Mouse (Mus musculus) ES-E14 (cell line): ENCODE data around the gene Trpm7. TPM values are rescaled to one million over a fixed set of nuclear protein-coding genes. Genes with fewer than 3 reads are reported as not detected.
A peak's percentile ranks its signal among the peaks of the same experiment; 100 is the strongest.

Experiments used
- DNase-seq: peaks from one replicate; pipeline ENCODE4 v3.0.0-alpha.2; 2013; ENCODE audit warnings: low read depth, low spot score
- H3K27ac ChIP-seq: 2 replicates; pipeline ENCODE4 v1.5.1; 2012; ENCODE audit warnings: low read depth, mild to moderate bottlenecking, low read length, moderate library complexity, mixed read lengths; ENCODE audit not compliant: poor library complexity, insufficient read depth, severe bottlenecking
- H3K36me3 ChIP-seq: 2 replicates; pipeline ENCODE4 v1.6.1; 2012; ENCODE audit warnings: mild to moderate bottlenecking, low read length, moderate library complexity, mixed read lengths; ENCODE audit not compliant: control insufficient read depth, poor library complexity, insufficient read depth, severe bottlenecking
- H3K4me1 ChIP-seq, 2 experiments: fragments of 150-350 bp in 1 of 2; sonication (generic) in 1 of 2; 2 replicates each; pipeline ENCODE4 v1.6.1; 2012; ENCODE audit warnings: low read length in 2 of 2, mild to moderate bottlenecking in 1 of 2, mixed read lengths in 1 of 2; ENCODE audit not compliant: control insufficient read depth in 2 of 2, insufficient read depth in 2 of 2, poor library complexity in 1 of 2
- H3K4me3 ChIP-seq, 2 experiments: fragments of 150-350 bp in 1 of 2; sonication (generic) in 1 of 2; 2 replicates each; pipeline ENCODE4 v1.5.1; 2012; ENCODE audit warnings: low read length in 2 of 2, low read depth in 1 of 2, mild to moderate bottlenecking in 1 of 2, mixed read lengths in 1 of 2; ENCODE audit not compliant: insufficient read depth in 1 of 2, poor library complexity in 1 of 2, severe bottlenecking in 1 of 2
- H3K9ac ChIP-seq: 2 replicates; pipeline ENCODE4 v1.6.1; 2012; ENCODE audit warnings: low read depth, mild to moderate bottlenecking, low read length, mixed read lengths; ENCODE audit not compliant: poor library complexity, insufficient read depth, severe bottlenecking
- H3K9me3 ChIP-seq: fragments of 150-350 bp; sonication (generic); 2 replicates; pipeline ENCODE4 v1.6.1; 2012; ENCODE audit warnings: low read depth, mild to moderate bottlenecking, low read length; ENCODE audit not compliant: control insufficient read depth, insufficient read depth
- CHD2 ChIP-seq: IDR thresholded peaks from 2 replicates; pipeline ENCODE4 v1.6.1; 2014; ENCODE audit warnings: mild to moderate bottlenecking, low read depth, low read length, inconsistent platforms
- HCFC1 ChIP-seq: IDR thresholded peaks from 2 replicates; pipeline ENCODE4 v1.6.1; 2012; ENCODE audit warnings: low read length, inconsistent platforms, borderline replicate concordance; ENCODE audit not compliant: insufficient read depth
- MAFK ChIP-seq: IDR thresholded peaks from 2 replicates; pipeline ENCODE4 v1.6.1; 2014; ENCODE audit warnings: mild to moderate bottlenecking, low read depth, low read length, inconsistent platforms; ENCODE audit not compliant: insufficient read depth
- ZC3H11A ChIP-seq: IDR thresholded peaks from 2 replicates; pipeline ENCODE4 v1.6.1; 2012; ENCODE audit warnings: low read depth, mild to moderate bottlenecking, inconsistent platforms, low read length, borderline replicate concordance
- ZNF384 ChIP-seq: IDR thresholded peaks from 2 replicates; pipeline ENCODE4 v1.6.1; 2012; ENCODE audit warnings: low read depth, low read length, inconsistent platforms
- in situ Hi-C, 2 experiments: fragments of 600-800 bp; cut with MboI; formaldehyde crosslinking; loops; one replicate each; pipeline ENCODE4 v1.15.1; 2025; ENCODE audit warnings: low sequenced_read_pairs in 2 of 2, inconsistent platforms in 1 of 2; ENCODE audit not compliant: unreplicated experiment in 2 of 2
- total RNA-seq: library from RNA; depleted of rRNA; stranded (reverse); fragments of 300-350 nt; gene quantifications from 2 replicates; pipeline ENCODE4 v1.2.3, GENCODE M21; 2012

Trpm7 gene
- total RNA-seq, 1 experiment = 47.1 TPM

- in situ Hi-C loops = no loop called here
- TF ChIP-seq HCFC1 (no peak), ZNF384 (no peak), ZC3H11A (no peak), MAFK (no peak), CHD2 (no peak)
- no peaks in the 10 kb centered on the region for H3K9me3 ChIP-seq
- no peak overlapping the region for H3K27ac ChIP-seq
- H3K4me1 ChIP-seq = peaks cover 0 to 8% of the 10 kb centered on the region in 2 experiments; a peak in 2 of 4 replicates
- H3K4me3 ChIP-seq = no peak overlapping the region
- no peak for DNase-seq
- no peaks in the 10 kb centered on the region for H3K36me3 ChIP-seq
- H3K9ac ChIP-seq = no peak overlapping the region
Observed at GRCm38 (mm10) chr2:126769431-126770181, 106.4 kb downstream of the Trpm7 start.

DNA sequence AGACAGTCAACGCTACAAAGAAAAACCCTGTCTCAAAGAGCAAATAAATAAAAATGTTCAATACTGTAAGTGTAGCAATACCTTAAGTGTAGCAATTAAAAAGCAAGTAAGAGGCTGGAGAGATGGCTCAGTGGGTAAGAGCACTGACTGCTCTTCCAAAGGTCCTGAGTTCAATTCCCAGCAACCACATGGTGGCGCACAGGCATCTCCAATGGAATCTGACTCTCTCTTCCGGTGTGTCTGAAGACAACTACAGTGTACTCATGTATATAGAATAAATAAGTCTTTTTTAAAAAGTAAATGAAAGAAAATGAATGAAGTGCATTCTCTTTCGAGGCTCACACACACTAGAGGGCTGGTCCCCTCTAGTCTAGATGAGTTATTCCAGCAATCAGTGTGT lies 107.8 kb downstream of the Trpm7 start:
- Histone ChIP-seq H3K27ac (no peak overlapping the region), H3K36me3 (no peaks in the 10 kb centered on the region), H3K9ac (no peak overlapping the region), H3K4me1 (peaks cover 0 to 8% of the 10 kb centered on the region in 2 experiments; a peak in 2 of 4 replicates), H3K9me3 (no peaks in the 10 kb centered on the region), H3K4me3 (no peak overlapping the region)
- no peak for DNase-seq
- TF ChIP-seq HCFC1 = no peak
- no peak for TF ChIP-seq ZNF384
- TF ChIP-seq CHD2 = no peak
- TF ChIP-seq ZC3H11A = no peak
- TF ChIP-seq MAFK = no peak
- in situ Hi-C loops = no loop called here

DNA sequence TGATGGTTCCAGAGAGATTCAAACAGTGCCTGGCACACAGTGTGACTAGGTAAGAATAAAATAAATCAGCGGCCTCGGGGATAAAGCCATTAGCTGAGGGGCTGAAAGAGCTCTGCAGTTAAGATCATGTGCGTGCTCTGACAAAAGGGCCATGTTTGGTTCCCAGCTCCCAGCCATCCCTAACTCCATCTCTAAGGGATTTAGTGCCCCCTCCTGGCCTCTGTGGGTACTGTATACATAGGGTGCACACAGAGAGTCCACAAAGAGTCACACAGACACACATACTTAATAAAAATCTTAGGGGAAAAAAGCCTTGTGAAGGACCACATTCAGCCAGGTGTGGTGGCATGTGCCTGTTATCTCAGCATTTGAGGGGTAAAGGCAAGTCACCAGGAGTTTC lies 108.4 kb downstream of the Trpm7 start:
- in situ Hi-C loops = no loop called here
- no peaks in the 10 kb centered on the region for H3K9me3 ChIP-seq
- no peak overlapping the region for H3K4me3 ChIP-seq
- peaks cover 0 to 8% of the 10 kb centered on the region in 2 experiments; a peak in 2 of 4 replicates for H3K4me1 ChIP-seq
- no peak overlapping the region for H3K9ac ChIP-seq
- TF ChIP-seq ZNF384 = no peak
- TF ChIP-seq HCFC1 = no peak
- TF ChIP-seq ZC3H11A = peak; percentile 56; the same call in 1 of the 2 replicates
- no peak for TF ChIP-seq MAFK
- TF ChIP-seq CHD2 = no peak
- DNase-seq = no peak
- no peak overlapping the region for H3K27ac ChIP-seq
- H3K36me3 ChIP-seq = no peaks in the 10 kb centered on the region

- no peak overlapping the region for H3K9ac ChIP-seq
- peaks cover 4% of the 10 kb centered on the region; the same call in 1 of the 2 replicates for H3K36me3 ChIP-seq
- in situ Hi-C loops = no loop called here
- H3K4me3 ChIP-seq = peak overlapping the region in 1 of 2 experiments; percentile 27; a peak in 1 of 4 replicates
- no peaks in the 10 kb centered on the region for H3K9me3 ChIP-seq
- TF ChIP-seq ZC3H11A = no peak
- no peak for TF ChIP-seq CHD2
- TF ChIP-seq ZNF384 = no peak
- TF ChIP-seq MAFK = no peak
- TF ChIP-seq HCFC1 = no peak
- DNase-seq = no peak
- H3K4me1 ChIP-seq = peaks cover 0 to 8% of the 10 kb centered on the region in 2 experiments; a peak in 2 of 4 replicates
- H3K27ac ChIP-seq = no peak overlapping the region
Observed at GRCm38 (mm10) chr2:126765867-126766582, 110.0 kb downstream of the Trpm7 start.
